Mouse (Mus musculus) frontal cortex, postnatal 14 days (tissue): ENCODE measurements at regions not wholly inside any gene's neighbourhood (a gene's known extent, or its start where the extent isn't known, plus 50 kb on each side); places are given as distances from the start of the nearest gene placed in this dataset.

Source experiments
- DNase-seq, 2 experiments: peaks; one replicate each; pipeline ENCODE4 v3.0.0; 2022; ENCODE audit warnings: low spot score in 2 of 2

DNA sequence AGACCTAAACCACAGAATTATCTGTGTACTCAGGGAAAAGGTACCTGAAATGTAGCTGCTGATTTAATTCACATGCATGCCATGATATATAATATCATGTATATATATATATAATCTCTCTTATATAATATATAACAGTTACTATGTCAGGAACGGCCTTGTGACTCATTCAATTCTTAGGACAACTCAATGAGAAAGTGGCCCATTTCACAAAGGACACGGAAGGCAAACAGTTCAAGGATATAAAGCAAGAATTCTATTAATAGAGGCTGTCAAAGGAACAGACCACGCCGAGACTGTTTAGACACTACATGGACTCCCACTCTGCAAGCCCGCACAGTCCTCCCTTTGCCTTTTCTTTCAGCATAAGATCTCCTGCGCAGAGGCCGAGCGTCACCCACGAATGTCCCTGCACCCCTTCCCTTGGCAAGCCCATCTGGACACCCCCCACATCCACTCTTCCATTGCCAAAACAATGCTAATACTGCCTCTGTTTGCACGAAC lies 148.0 kb upstream of the Klf14 start:
- DNase-seq, result no peak

DNA sequence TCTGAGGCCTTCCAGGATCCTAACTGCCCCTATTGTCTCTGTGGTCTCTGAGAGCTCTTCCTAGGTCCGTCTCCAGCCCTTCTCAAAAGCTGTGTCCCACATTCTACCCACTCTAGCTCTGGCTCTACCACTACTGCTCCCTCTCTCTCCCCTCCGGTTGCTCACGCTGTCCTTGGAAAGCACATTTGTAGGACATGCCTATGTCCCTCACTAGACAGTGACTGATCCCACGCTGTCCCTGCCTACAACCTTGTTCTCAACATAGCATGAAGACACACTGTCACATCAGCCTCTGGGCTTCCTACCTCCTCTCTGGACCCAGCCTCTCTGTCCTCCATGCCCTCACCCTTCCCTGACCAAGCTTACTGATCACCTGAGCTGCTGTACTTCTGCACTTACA lies 148.5 kb upstream of the Klf14 start:
- DNase-seq, result no peak

DNA sequence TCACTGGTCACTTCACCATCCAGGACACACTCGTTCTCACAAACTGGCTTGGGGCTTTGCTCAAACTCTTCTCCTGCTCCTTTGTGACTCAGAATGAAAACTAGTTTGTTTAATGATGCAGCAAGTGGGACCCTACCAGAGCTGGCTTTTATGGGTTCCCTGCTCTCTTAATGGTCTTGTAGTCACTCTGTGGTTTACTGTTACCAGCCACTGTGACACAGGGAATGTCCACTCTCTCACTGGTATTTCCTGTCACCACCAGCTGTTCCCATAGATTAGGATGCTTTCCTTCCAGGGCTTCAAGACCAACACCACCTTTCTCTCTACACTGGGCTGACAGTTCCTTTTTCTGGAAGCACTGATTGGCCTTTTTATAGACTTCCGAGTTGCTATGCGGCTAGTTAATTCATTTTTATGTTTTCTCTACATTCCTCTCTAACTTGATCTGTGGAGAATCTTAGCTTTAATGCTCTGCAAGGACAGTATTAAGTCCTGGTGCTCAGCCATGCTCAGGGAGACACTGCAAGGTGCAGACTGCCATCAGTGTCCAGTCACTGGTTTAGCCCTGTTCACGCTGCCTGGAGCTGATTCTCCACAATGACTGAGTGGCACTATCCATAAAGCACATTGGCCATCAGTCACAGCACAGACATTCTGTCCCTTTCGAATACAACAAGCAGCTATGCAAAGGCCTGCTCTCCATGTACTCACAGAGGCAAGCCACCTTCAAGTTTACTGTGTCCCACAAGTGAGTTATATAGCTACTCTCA lies 149.2 kb upstream of the Klf14 start:
- DNase-seq, result no peak

DNA sequence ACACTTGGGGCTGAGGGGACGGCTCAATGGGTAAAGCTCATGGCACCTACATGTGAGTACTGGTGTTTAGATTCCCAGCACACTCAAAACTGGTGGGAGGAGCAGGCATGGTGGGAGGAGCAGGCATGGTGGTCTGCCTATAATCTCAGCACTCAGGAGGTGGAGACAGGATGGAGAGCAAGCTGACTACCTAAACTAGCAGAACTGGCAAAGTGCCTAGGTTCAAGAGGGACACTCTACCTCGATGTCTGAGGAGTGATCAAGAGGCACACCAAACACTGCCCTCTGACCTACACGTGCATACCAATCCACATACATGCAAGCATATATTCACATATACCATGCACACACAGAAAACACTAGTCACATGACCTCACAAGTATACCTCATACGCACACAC lies 150.7 kb upstream of the Klf14 start:
- no peak for DNase-seq

DNA sequence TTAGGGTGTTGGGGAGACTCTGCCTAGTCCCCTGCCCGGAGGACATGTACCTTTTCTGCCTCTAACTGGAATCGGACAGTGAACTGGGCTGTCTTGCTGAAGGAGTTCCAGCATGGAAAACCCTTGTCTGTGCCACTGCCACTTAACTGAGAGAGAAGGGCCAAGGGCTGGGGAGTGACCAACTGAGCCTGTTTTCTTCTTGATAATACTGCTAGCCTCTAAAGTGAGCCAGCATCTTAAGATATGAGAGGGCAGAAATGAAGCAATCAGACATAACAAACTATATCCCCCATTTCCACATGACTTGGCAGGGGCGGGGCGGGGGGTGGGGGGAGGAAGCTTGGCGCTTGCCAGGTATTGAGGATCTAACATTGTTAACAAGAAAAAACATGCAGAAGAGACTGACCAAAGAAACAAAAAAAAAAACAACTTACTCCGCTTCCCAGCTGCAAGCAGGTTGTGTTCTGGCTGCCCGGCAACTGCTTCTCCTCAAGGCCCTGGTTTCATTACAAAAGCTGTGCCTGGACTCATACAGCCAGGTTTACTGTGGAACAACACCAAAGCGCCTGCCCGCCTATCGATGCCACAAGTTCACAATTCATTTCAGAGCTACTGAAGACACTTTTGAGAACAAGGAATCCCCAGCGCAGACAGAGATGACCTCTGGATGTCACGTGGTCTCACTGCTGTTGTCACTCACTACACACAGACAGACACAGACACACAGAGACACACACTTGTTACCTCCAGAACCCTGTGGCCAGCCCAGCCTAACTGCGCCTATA lies 153.6 kb upstream of the Klf14 start:
- no peak for DNase-seq

DNA sequence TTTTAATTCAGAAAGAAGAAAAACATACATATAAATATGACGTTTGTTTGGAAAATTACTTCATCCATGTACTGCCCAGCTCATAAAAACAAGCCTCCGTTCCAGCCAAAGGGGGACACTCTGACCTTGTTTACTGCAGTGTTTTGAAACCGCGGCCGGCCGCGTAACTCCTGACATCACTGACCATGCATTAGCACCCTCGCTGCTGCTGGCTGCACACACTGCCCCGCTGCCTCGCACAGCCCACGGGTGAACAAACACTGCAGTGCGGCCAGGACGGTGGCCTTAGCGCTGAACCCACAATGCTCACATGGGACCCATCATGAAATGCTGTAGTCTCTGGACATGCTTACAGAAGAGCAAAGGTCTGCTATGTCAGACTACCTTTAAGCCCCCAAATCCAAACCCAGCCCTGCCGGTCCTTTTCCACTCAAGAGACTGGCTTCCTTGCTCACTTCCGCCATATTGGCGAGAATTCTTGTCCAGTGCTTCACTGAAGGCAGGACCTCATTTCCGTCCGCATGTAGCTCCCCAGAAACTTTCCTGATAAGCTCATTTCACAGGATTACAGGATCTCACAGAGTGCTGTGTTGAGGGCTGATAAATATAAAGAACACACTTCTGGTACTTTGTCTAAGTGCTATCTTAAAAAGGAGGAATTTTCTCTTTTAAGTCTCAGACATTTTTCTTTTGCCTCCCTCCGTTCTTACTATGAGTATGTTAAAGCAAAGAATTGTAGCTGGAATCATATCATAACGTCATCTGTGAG lies 154.9 kb upstream of the Klf14 start:
- DNase-seq, result no peak

DNA sequence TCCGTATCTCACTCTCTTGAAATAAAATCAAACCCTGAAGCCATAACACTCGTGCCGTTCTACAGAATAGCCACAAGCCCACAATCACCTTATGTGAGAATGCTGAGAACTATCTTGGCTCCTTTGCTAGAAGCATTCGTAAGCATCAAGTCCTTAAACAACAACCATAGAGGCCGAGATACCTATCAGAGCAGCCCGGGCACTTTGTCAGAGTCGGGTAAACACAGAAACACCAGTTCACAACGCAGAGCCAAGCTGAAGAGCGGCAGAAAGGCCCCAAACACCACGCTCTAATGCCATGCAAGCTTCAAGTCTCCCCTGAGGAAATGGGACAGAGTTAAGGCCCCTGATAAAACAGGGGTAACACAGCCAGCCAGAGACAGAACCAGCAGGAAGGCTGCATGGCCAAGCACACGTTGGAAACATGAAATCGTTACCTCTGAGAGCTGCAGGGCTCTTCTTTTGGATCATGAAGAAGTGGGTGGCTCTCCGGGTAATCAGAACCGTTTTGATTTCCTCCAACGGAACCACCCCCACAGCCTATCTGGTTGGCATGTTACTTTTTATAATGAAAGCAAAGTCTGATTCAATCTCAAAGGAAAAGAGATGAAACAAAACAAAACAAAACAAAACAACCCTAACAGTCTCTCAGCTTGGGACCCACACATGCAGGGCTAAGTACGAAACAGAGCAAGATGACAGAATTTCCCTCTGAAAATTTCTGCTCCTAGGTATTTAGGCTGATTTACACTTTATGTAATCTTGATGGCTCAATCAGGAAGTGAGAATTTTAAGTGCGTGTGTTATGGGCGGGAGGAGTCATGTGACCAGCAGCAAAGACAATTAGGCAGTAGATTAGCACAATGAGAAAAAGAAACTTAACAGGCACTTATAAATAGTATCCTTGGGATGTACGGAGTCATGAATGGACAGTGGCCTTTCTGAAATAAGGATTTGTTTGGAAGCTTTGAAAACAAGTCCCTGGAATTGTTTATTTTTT lies 155.8 kb upstream of the Klf14 start:
- no peak for DNase-seq

DNA sequence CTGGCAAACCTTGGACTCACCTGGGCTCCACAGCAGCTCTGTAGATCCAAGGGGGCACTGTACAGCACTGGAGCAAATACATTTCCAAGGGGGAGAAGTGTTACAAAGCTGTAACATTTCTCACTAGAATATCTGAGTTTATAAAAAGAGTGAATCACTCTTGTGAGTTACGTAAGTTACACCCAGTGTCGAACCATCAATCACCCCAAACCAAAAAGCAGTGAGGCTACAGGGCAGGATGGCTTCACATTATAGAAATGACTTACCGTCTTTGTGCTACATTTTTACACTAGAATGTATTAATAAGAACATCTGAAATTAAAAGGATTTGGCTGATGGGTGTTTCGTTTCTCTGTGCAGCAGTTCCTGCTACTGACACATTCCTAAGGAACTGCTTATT lies 156.7 kb upstream of the Klf14 start:
- no peak for DNase-seq

DNA sequence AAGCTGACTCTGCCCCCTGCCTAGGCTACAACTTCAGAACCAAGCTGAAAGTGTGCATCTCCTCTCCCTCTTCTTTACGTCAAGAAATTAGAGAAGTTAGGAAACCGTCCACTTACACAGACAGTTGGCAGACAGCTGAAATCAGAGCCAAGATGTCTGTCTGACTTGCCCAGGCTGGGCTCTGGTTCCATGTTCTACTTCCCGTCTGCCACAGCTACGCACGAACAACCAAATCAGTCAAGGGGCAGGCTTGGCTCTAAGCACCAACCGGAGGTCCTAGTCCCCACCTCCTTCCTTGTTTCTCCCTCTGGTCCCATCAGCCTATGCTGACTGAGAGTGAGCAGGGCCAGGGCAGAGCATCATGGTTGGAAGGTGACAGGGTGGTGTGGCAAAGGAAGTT lies 157.5 kb upstream of the Klf14 start:
- no peak for DNase-seq

DNA sequence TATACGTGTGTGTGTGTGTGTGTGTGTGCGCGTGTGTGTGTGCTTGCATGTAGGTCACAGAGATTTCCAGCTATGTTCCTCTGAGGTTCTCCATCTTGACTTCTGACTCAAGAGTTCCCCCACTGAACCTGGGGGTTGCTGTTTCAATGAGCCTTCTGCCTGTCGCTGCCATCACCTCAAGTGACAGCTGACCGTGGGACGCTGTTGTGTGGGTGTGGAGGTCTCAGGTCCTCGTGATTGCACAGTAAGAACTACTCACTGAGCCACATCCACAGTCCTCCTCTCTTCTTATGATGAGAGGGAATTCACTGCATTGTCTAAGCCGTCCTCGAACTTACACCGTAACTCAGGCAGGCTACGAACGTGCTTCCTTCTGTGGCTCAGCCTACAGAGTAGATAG lies 158.8 kb upstream of the Klf14 start:
- no peak for DNase-seq

DNA sequence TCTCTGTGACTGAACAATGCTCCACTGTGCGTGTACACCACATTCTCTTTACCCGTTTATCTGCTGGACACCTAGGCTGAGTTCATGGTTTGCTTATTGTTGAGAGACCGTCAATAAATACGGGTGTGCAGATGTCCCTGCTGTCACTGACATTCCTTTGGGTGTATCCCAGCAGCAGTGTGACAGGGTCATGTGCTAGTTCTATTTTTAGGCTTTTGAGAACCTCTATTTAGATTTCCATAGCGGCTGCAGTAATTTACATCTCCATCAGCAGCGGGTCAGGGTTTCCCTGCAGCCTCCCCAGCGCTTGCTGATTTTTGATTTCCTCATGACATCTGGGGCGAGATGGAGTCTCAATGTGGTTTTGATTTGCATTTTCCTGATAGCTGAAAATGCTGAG lies 162.1 kb upstream of the Klf14 start:
- no peak for DNase-seq

DNA sequence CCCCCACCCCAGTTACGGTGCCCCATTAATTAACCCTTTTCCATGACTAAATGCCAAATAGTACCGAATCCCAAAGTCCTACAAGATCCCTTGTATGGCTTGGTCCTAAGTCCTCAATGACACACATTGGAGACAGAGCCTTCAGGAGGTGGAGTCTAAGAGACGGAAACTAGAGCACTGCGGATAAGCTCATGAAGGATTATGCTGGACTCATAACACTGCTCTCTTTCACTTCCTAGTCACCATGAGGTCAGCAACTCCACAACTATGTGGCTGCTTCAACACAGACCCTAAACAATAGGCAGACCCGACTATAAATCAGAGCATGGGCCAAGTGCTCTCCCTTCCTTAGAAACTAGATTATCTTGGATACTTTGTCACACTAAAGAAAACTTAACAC lies 164.0 kb upstream of the Klf14 start:
- no peak for DNase-seq

DNA sequence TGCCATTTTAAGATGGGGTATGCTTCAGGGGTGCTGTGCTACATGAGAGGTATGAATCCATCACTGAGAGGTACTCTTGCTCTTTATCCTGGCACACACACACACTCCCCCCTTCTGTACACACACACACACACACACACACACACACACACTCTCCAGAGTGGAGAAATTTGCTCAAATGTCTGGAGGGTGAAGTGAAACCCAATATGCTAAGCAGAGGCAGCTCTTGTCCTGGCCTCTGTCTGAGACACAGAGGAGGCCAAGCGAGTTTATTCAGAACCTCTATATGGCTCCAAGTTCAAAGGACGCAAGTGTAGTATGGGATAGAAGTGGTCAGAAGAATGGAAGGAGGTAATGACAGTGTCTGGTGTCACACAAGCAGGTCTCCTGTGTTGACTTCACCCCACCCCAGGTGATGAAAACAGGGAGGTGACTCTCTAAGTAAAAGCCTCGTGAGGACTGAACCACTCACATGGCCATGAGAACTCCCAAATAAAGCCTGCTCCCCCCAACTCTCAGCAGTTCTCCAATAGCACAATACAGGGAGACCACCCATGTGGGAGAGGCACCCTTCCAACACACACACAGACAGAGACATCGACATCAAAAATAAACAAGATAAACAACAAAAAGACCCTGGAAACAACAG lies 164.6 kb upstream of the Klf14 start:
- DNase-seq, result no peak

DNA sequence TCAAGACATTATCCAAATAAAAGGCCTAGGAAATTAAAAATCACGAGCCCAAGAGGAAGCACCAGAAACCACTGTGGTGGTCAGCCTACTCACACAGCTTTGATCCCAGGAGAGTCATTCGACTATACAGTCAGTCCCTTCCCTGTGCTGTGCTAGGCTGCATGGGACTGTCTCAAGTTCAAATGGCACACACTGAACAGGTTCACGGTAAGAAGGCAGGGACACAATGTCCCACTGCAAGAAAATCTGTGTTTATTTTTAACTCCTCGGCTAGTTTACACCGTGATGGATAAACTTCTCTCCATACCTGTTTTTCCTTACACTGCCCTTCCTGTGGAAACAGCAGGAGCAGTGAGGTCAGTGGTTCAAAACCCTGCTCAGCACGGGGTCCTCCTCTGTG lies 165.2 kb upstream of the Klf14 start:
- DNase-seq, result no peak

DNA sequence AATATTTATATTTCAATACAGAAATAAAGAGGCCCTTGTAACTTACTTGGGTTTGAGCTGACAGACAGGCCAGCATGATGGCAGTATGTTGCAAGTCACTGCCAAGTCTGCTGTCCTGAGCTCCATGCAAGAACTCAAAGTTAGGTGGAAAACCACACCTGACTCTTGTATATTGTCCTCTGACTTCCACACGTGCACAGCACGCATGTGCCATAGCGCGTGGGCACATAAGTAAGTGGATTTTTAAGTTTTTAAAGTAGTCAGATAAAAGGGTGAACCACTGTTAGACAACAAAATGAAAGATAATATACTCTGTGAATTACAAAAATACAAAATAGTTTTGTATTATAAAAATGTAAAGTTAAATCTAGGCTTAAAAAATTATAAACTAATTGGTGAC lies 166.0 kb upstream of the Klf14 start:
- DNase-seq, result no peak

DNA sequence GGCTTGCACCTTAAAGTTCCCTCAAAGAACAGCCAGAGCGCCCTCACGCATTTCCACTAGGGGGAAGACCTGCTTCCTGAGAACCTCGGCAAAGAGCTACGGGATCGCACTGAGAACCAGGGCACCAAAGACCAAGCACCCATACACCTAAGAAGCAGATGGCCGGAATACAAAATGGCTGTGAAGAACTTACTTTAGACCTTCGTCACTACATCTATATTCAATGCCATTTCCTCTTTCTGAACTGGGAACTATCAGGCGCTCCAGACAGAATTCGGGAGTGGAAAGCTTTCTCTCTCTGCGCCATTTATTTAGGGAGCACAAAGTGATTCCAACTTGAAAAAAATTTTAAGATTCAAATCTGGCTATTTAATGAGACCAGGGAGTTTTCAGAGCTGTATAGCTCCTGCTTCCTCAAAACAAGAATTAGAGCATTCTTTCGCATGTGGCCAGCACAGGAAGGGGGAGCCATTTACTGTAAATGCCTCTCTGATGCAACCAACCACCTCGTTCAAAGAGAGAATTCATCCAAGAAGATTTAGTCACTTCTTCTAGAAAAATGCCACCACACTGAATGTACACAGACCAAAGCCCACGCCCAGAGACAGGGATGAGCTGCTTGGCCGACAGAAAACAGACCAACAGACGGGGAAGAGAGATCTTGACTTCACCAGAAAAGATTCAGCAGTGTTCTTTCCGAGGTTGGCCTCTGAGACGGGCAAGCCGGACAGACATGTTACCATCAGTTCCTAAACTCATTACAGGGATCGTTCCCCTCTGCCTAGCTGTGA lies 166.6 kb upstream of the Klf14 start:
- no peak for DNase-seq

DNA sequence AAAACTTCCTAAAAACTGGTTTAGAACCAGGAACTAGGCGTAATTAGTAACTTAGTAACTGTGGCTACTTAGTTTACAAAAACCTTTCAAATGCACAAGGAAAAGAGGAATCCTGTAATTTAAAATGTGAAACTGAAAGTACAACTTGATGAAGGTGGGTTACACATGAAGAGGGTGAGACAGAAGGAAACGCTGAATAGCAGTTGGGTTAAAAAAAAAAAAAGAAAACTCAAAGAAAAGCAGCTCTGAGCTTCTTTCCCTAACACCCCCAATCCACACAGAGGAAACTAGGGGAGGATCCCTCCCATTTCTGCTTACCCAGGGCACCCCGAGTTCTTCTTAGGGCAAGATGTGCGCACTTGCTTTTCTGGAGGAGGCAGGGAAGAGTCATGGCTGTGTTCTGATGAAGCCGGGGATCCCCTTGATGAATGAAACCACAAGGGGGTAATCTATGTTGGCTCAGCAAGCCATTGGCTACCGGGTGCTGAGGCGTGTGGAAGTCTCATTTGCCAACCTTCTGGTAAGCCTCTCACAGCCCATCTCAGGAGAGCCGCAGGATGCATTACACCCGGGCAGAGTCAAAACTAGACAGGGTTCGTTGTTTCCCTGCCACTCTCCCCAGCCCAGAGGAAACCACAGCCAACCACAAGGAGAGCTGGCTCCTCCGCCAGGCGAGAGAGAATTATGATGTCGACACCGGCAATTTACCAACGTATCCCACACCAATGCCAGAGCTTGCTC lies 167.4 kb upstream of the Klf14 start:
- no peak for DNase-seq

DNA sequence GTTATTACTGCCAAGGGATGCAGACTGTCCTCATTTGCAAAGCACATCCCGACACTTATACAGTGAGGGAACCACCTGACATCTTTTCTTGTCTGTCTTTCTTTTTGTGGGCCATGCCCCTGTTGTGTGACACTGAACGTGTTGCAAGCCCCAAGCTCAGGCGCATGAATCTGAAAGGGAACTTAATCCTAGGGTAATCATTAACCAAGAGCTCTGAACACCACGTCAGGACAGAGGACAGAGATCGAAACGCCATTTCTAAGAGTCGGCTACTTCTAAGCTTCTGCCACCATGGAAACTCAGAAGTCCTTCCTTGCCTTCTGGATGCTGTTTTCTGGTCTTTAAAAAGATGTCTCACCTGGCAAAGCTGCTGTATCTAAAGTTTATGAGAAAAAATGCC lies 170.3 kb upstream of the Klf14 start:
- no peak for DNase-seq

DNA sequence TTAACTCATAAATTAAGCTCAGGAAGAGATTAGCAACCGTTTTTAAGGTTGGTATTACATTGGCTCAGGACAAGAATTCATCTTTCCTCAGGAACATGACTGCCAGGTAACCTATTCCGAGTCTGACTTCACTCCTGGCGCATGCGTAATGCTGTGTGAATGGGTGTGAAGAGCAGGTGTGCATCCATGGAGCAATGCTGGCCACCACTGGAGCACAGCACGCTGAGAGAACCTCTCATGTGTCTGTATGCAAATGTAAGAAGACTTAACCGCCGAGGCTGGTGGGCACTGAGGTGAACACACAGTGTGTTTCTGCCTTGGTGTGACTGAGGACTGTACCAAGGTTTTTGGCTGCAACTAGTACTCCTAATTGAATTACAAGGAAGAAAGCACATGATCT lies 171.1 kb upstream of the Klf14 start:
- DNase-seq, result no peak
